ENCODE assay signal across 11 mouse cellular contexts in genomic region chr5:38275771-38276170, GRCm38 (mm10). TPM values are rescaled to one million over a fixed set of nuclear protein-coding genes. Genes with fewer than 3 reads are reported as not detected.
A peak's percentile ranks its signal among the peaks of the same experiment; 100 is the strongest.
DNase-seq lines count a peak whose midpoint lies in the region; ATAC-seq and TF ChIP-seq lines count a peak whose summit lies in the region.
"Had no signal": no experiment of that assay in that cellular context is flagged by ENCODE, and none has a peak within 500 bp of the region (broad histone marks: within the 10 kb centered on the region; RNA-seq: fewer than 3 reads in every experiment).

Gene Otop1, plus strand, starts transcription at chr5:38275972.

- TF ChIP-seq CTCF in heart, adult 2 months (IDR thresholded peaks at IDR 0.05) = no peak

- H3K27ac ChIP-seq in heart, embryonic 12.5 days (ENCODE audit: poor library complexity, severe bottlenecking) = no peak within 1 kb of the TSS
- no peak within 1 kb of the TSS for H3K27ac ChIP-seq in heart, adult 2 months
- no peak within 1 kb of the TSS for H3K27ac ChIP-seq in hindbrain, embryonic 10.5 days
- no peak within 1 kb of the TSS for H3K27ac ChIP-seq in midbrain, embryonic 15.5 days

- H3K9me3 ChIP-seq in heart, embryonic 12.5 days (replicated peaks) = no peaks in the 10 kb centered on the region
- no peaks in the 10 kb centered on the region for H3K9me3 ChIP-seq in hindbrain, embryonic 10.5 days
- H3K9me3 ChIP-seq in midbrain, embryonic 15.5 days = no peaks in the 10 kb centered on the region

- no peak within 1 kb of the TSS for H3K9ac ChIP-seq in heart, embryonic 12.5 days
- H3K9ac ChIP-seq in heart, adult 2 months (ENCODE audit: low read depth, low read length) = no peak within 1 kb of the TSS
- no peak within 1 kb of the TSS for H3K9ac ChIP-seq in midbrain, embryonic 15.5 days

- H3K36me3 ChIP-seq in heart, embryonic 12.5 days = peaks cover 10% of the 10 kb centered on the region
- H3K36me3 ChIP-seq in heart, adult 2 months (ENCODE audit: control insufficient read depth, insufficient read depth, low read length) = no peaks in the 10 kb centered on the region
- H3K36me3 ChIP-seq in hindbrain, embryonic 10.5 days = peaks cover 10% of the 10 kb centered on the region
- no peaks in the 10 kb centered on the region for H3K36me3 ChIP-seq in midbrain, embryonic 15.5 days (replicated peaks)

- ATAC-seq in heart, embryonic 12.5 days (ENCODE audit: insufficient number of reproducible peaks, low FRiP score) = no peak
- no peak for ATAC-seq in midbrain, embryonic 15.5 days (replicated peaks)
- ATAC-seq in CD4-positive, CD25-positive, alpha-beta regulatory T cell, adult 4 months = no peak

- 1% methylated on average over 4 of the region's 4 CpGs for WGBS in heart, embryonic 12.5 days
- WGBS in heart, adult 2 months = 9% methylated on average over 4 of the region's 4 CpGs
- WGBS in hindbrain, embryonic 10.5 days = 1% methylated on average over 4 of the region's 4 CpGs
- 6% methylated on average over 4 of the region's 4 CpGs for WGBS in midbrain, embryonic 15.5 days

- intact Hi-C loops in heart, adult 2 months (cut with DNase I) = no loop called here

- H3K4me3 ChIP-seq in heart, embryonic 12.5 days = no peak within 1 kb of the TSS
- H3K4me3 ChIP-seq in heart, adult 2 months = no peak within 1 kb of the TSS
- peak within 1 kb of the TSS; percentile 48 for H3K4me3 ChIP-seq in hindbrain, embryonic 10.5 days
- H3K4me3 ChIP-seq in midbrain, embryonic 15.5 days = peak within 1 kb of the TSS; percentile 38

- H3K4me2 ChIP-seq in heart, embryonic 12.5 days = peak within 1 kb of the TSS; percentile 64
- peak within 1 kb of the TSS; percentile 66 for H3K4me2 ChIP-seq in midbrain, embryonic 15.5 days

- TF ChIP-seq POLR2A in heart, adult 2 months (IDR thresholded peaks at IDR 0.05; ENCODE audit: insufficient read depth, low read depth, low read length) = no peak

- H3K27me3 ChIP-seq in heart, embryonic 12.5 days (replicated peaks) = peaks cover 75% of the 10 kb centered on the region
- H3K27me3 ChIP-seq in heart, adult 2 months (ENCODE audit: control insufficient read depth, insufficient read depth, low read length) = peaks cover 17% of the 10 kb centered on the region
- H3K27me3 ChIP-seq in hindbrain, embryonic 10.5 days (ENCODE audit: insufficient read depth, poor library complexity, severe bottlenecking) = peaks cover 77% of the 10 kb centered on the region
- peaks cover 60% of the 10 kb centered on the region for H3K27me3 ChIP-seq in midbrain, embryonic 15.5 days (replicated peaks)

- peaks cover 21% of the 10 kb centered on the region for H3K4me1 ChIP-seq in heart, embryonic 12.5 days (replicated peaks)
- H3K4me1 ChIP-seq in heart, adult 2 months (ENCODE audit: control insufficient read depth, insufficient read depth, low read length) = no peaks in the 10 kb centered on the region
- H3K4me1 ChIP-seq in hindbrain, embryonic 10.5 days (replicated peaks) = peaks cover 18% of the 10 kb centered on the region
- peaks cover 23% of the 10 kb centered on the region for H3K4me1 ChIP-seq in midbrain, embryonic 15.5 days

- TF ChIP-seq EP300 in heart, adult 2 months (IDR thresholded peaks at IDR 0.05; ENCODE audit: insufficient read depth, low read depth, low read length) = no peak

- no peaks in the 10 kb centered on the region for H3K79me2 ChIP-seq in heart, adult 2 months (replicated peaks; ENCODE audit: control insufficient read depth, insufficient read depth, low read length)

- DNase-seq in heart, adult 2 months = no peak
- no peak for DNase-seq in adrenal gland, postnatal 14 days
- no peak for DNase-seq in hindbrain, embryonic 10.5 days (ENCODE audit: low spot score)
- DNase-seq in spleen, postnatal 36 days (ENCODE audit: low spot score in 2 of 2) = no peak
- DNase-seq in urinary bladder, postnatal 36 days (ENCODE audit: low spot score in 2 of 2) = no peak
- DNase-seq: B cell, adult 2 months; layer of hippocampus, postnatal 36 days had no signal

RNA-seq across cellular contexts. Expression of gene Otop1, which starts in this region (rescaled TPM):
- polyA plus RNA-seq in heart, embryonic 12.5 days (2016; fragmentation: Nextera tagmentation; extraction: Ambion mirVana) = not detected in 2 replicates
- under 1 TPM; 0.57 to 0.82 TPM for total RNA-seq in heart, adult 2 months (2021)
- polyA plus RNA-seq in heart, adult 2 months (2012; rRNA removed) = 2.9 and 4.3 TPM in 2 replicates
- 39.1 and 52.7 TPM in 2 replicates for total RNA-seq in adrenal gland, postnatal 14 days (2021)
- 0.06 and 0.07 TPM in 2 replicates for polyA plus RNA-seq in hindbrain, embryonic 10.5 days (2016; fragmentation: Nextera tagmentation; extraction: Ambion mirVana)
- 0.06 TPM in 1 of 2 replicates, not detected in the other for polyA plus RNA-seq in midbrain, embryonic 15.5 days (2015; fragmentation: Nextera tagmentation; extraction: Ambion mirVana)
- polyA plus RNA-seq in CD4-positive, CD25-positive, alpha-beta regulatory T cell, adult 4 months (2017; shearing (Covaris generic)) = not detected
- total RNA-seq: hematopoietic stem cell, adult 5-6 weeks; layer of hippocampus, postnatal 36 days had no signal

Comparison
In these comparisons a context has a peak if more than half of its experiments do, and no peak if none do; other contexts are left out.
1. RNA of gene Otop1 (total RNA-seq): 39.1 to 52.7 TPM in adrenal gland, postnatal 14 days; 0.57 to 0.82 TPM in heart, adult 2 months; every median in the first group is over 10 times any median in the second.
2. H3K4me3 ChIP-seq: peak in hindbrain, embryonic 10.5 days (single experiment) and midbrain, embryonic 15.5 days (single experiment); none in heart, embryonic 12.5 days (single experiment) and heart, adult 2 months (single experiment).